Comparison of ENCODE assay signal across 13 mouse cellular contexts in genomic region chr8:83779610-83780009, GRCm38 (mm10). TPM values are rescaled to one million over a fixed set of nuclear protein-coding genes. Genes with fewer than 3 reads are reported as not detected.
DNase-seq lines count a peak whose midpoint lies in the region; ATAC-seq and TF ChIP-seq lines count a peak whose summit lies in the region.
"Had no signal": no experiment of that assay in that cellular context is flagged by ENCODE, and none has a peak within 500 bp of the region (broad histone marks: within the 10 kb centered on the region; RNA-seq: fewer than 3 reads in every experiment).

No protein-coding gene starts in this region.

- TF ChIP-seq POLR2A in spleen, adult 2 months (IDR thresholded peaks at IDR 0.05; ENCODE audit: low read depth, low read length): no peak
- peak; percentile 68; the same call in 1 of the 2 replicates for TF ChIP-seq POLR2A in lung, adult 2 months (IDR thresholded peaks at IDR 0.05; ENCODE audit: borderline replicate concordance, extremely low read depth, low read depth, low read length)
- no peak for TF ChIP-seq POLR2A in small intestine, adult 2 months (IDR thresholded peaks at IDR 0.05; ENCODE audit: low read depth, low read length)

- no peaks in the 10 kb centered on the region for H3K9me3 ChIP-seq in intestine, postnatal 0 days (ENCODE audit: control insufficient read depth)
- no peaks in the 10 kb centered on the region for H3K9me3 ChIP-seq in midbrain, postnatal 0 days (ENCODE audit: low read length)
- H3K9me3 ChIP-seq: midbrain, embryonic 13.5 days had no signal

- H3K9ac ChIP-seq in intestine, postnatal 0 days (ENCODE audit: low read depth, low read length): 0 out of 2 replicates have a peak overlapping the region, but pooled peaks have one; percentile 17
- H3K9ac ChIP-seq in midbrain, postnatal 0 days (replicated peaks; ENCODE audit: low read length, poor library complexity, severe bottlenecking): no peak overlapping the region
- H3K9ac ChIP-seq: forebrain, postnatal 0 days; midbrain, embryonic 13.5 days had no signal

- WGBS in spleen, adult 2 months: 57% methylated on average over 5 of the region's 5 CpGs
- WGBS in intestine, postnatal 0 days: 36% methylated on average over 5 of the region's 5 CpGs
- WGBS in lung, adult 2 months: 33% methylated on average over 5 of the region's 5 CpGs
- 33% methylated on average over 5 of the region's 5 CpGs for WGBS in small intestine, adult 2 months
- 68% methylated on average over 5 of the region's 5 CpGs for WGBS in midbrain, postnatal 0 days

- H3K4me2 ChIP-seq in intestine, postnatal 0 days (replicated peaks; ENCODE audit: low read depth): no peak overlapping the region
- H3K4me2 ChIP-seq in midbrain, postnatal 0 days (ENCODE audit: low read depth, low read length, poor library complexity, severe bottlenecking): no peak overlapping the region
- H3K4me2 ChIP-seq: midbrain, embryonic 13.5 days had no signal

- H3K4me1 ChIP-seq in spleen, adult 2 months (ENCODE audit: control insufficient read depth, insufficient read depth, insufficient read length): peaks cover 2% of the 10 kb centered on the region; the same call in 1 of the 2 replicates
- H3K4me1 ChIP-seq in intestine, postnatal 0 days (replicated peaks; ENCODE audit: control insufficient read depth, insufficient read depth, low read length): 0 out of 2 replicates have a peak, but pooled peaks cover 3% of the 10 kb centered on the region
- peaks cover 25% of the 10 kb centered on the region for H3K4me1 ChIP-seq in lung, adult 2 months (ENCODE audit: control insufficient read depth, insufficient read depth, low read length)
- H3K4me1 ChIP-seq in small intestine, adult 2 months (ENCODE audit: control insufficient read depth, insufficient read depth, insufficient read length, low read length): peaks cover 8% of the 10 kb centered on the region
- H3K4me1 ChIP-seq in midbrain, postnatal 0 days (ENCODE audit: insufficient read depth, low read length): no peaks in the 10 kb centered on the region

- H3K27ac ChIP-seq in spleen, adult 2 months (ENCODE audit: insufficient read depth, low read length): peak overlapping the region; percentile 44; the same call in 1 of the 2 replicates
- no peak overlapping the region for H3K27ac ChIP-seq in intestine, postnatal 0 days (ENCODE audit: low read depth, low read length)
- peak overlapping the region; percentile 11; the same call in 1 of the 2 replicates for H3K27ac ChIP-seq in small intestine, adult 2 months (ENCODE audit: insufficient read depth, low read depth, low read length)
- no peak overlapping the region for H3K27ac ChIP-seq in midbrain, postnatal 0 days (ENCODE audit: low read depth, low read length)
- H3K27ac ChIP-seq: gastrocnemius, adult 2 months; midbrain, embryonic 13.5 days had no signal

- H3K4me3 ChIP-seq in spleen, adult 2 months (ENCODE audit: extremely low read depth, insufficient read depth, insufficient read length): no peak overlapping the region
- no peak overlapping the region for H3K4me3 ChIP-seq in intestine, postnatal 0 days (ENCODE audit: low read depth, low read length)
- no peak overlapping the region for H3K4me3 ChIP-seq in lung, adult 2 months (replicated peaks; ENCODE audit: extremely low read depth, low read depth, low read length)
- H3K4me3 ChIP-seq in small intestine, adult 2 months (ENCODE audit: low read depth, low read length): no peak overlapping the region
- no peak overlapping the region for H3K4me3 ChIP-seq in midbrain, postnatal 0 days (ENCODE audit: low read depth, low read length)
- H3K4me3 ChIP-seq: gastrocnemius, adult 2 months; midbrain, embryonic 13.5 days had no signal

- no peaks in the 10 kb centered on the region for H3K27me3 ChIP-seq in spleen, adult 2 months (ENCODE audit: control insufficient read depth, insufficient read depth, low read length)
- no peaks in the 10 kb centered on the region for H3K27me3 ChIP-seq in intestine, postnatal 0 days (replicated peaks; ENCODE audit: control insufficient read depth, insufficient read depth, low read length)
- H3K27me3 ChIP-seq in small intestine, adult 2 months (ENCODE audit: control insufficient read depth, insufficient read depth, low read length): no peaks in the 10 kb centered on the region
- H3K27me3 ChIP-seq in midbrain, postnatal 0 days (ENCODE audit: insufficient read depth, low read length): no peaks in the 10 kb centered on the region; the same call in 1 of the 2 replicates

- DNase-seq in spleen, adult 2 months (ENCODE audit: low read depth in 1 of 2, low spot score in 2 of 2): no peak
- no peak for DNase-seq in spleen, postnatal 4 days (ENCODE audit: low spot score in 2 of 2)
- DNase-seq in lung, adult 2 months: no peak
- DNase-seq in embryo, embryonic 10.5 days (ENCODE audit: low spot score): no peak
- DNase-seq in ovary, adult 18-20 months (ENCODE audit: low spot score): no peak
- DNase-seq in midbrain, postnatal 0 days (ENCODE audit: low spot score): no peak
- DNase-seq: adrenal gland, postnatal 36 days; cerebellum, adult 9-11 months; forebrain, postnatal 0 days; gastrocnemius, adult 2 months had no signal

- TF ChIP-seq CTCF in spleen, adult 2 months (IDR thresholded peaks at IDR 0.05; ENCODE audit: extremely low read depth, insufficient read depth, insufficient read length, insufficient replicate concordance): no peak
- TF ChIP-seq CTCF in intestine, postnatal 0 days (IDR thresholded peaks at IDR 0.05; ENCODE audit: low read depth): no peak
- no peak for TF ChIP-seq CTCF in lung, adult 2 months (IDR thresholded peaks at IDR 0.05; ENCODE audit: insufficient read depth, low read length)
- TF ChIP-seq CTCF in small intestine, adult 2 months (IDR thresholded peaks at IDR 0.05; ENCODE audit: extremely low read depth, insufficient read length, insufficient replicate concordance, low read depth, low read length): no peak
- TF ChIP-seq CTCF in midbrain, postnatal 0 days (IDR thresholded peaks at IDR 0.05): no peak

- H3K36me3 ChIP-seq in spleen, adult 2 months (ENCODE audit: control insufficient read depth, insufficient read depth, low read length): no peaks in the 10 kb centered on the region
- no peaks in the 10 kb centered on the region for H3K36me3 ChIP-seq in intestine, postnatal 0 days (ENCODE audit: control insufficient read depth, insufficient read depth)
- H3K36me3 ChIP-seq in small intestine, adult 2 months (ENCODE audit: control insufficient read depth, insufficient read depth, low read length): no peaks in the 10 kb centered on the region
- no peaks in the 10 kb centered on the region for H3K36me3 ChIP-seq in midbrain, postnatal 0 days (ENCODE audit: insufficient read depth, low read length)
- H3K36me3 ChIP-seq: midbrain, embryonic 13.5 days had no signal

- ATAC-seq in intestine, postnatal 0 days: no peak
- ATAC-seq in midbrain, postnatal 0 days (ENCODE audit: low FRiP score): no peak
- ATAC-seq: forebrain, postnatal 0 days; midbrain, embryonic 13.5 days had no signal

RNA-seq across cellular contexts. Expression of gene Adgre5, which starts 38.5 kb away (rescaled TPM):
- 232 and 275 TPM in 2 replicates for polyA plus RNA-seq in spleen, adult 2 months (2012; rRNA removed)
- 17.2 and 17.6 TPM in 2 replicates for polyA plus RNA-seq in intestine, postnatal 0 days (2015; fragmentation: Nextera tagmentation; extraction: Ambion mirVana)
- polyA plus RNA-seq in lung, adult 2 months (2012; rRNA removed): 557 and 634 TPM in 2 replicates
- polyA plus RNA-seq in small intestine, adult 2 months (2012; rRNA removed): 23.7 and 43.2 TPM in 2 replicates
- total RNA-seq in midbrain, postnatal 0 days (2014; rRNA removed): 10.4 and 24.3 TPM in 2 replicates
- polyA plus RNA-seq in midbrain, postnatal 0 days (2015; fragmentation: Nextera tagmentation; extraction: Ambion mirVana): 7.7 and 8.3 TPM in 2 replicates

Comparison
In these comparisons a context has a peak if more than half of its experiments do, and no peak if none do; other contexts are left out.
1. H3K27ac ChIP-seq: peak in spleen, adult 2 months (single experiment) and small intestine, adult 2 months (single experiment); none in intestine, postnatal 0 days (single experiment) and midbrain, postnatal 0 days (single experiment).